Mouse (Mus musculus) CD4-positive helper T cell, adult 2 months (primary cell): ENCODE measurements around the gene Deup1.
"Not testable (repeated sequence)": the region's sequence is repeated elsewhere in the genome, so short reads cannot be mapped to it uniquely, and the experiment has no call there.

Source experiments
- DNase-seq: peaks from one replicate; pipeline ENCODE4 v3.0.0-alpha.2; 2012; ENCODE audit warnings: low read depth, missing footprints, low spot score

The Deup1 gene

GRCm38 (mm10) chr9:15587157-15587854 is 40.4 kb downstream of the Deup1 start:
- peak; percentile 70 for DNase-seq

- DNase-seq: no peak
Measured at GRCm38 (mm10) chr9:15585956-15586355, 41.8 kb downstream of the Deup1 start.

GRCm38 (mm10) chr9:15584209-15584608 is 43.5 kb downstream of the Deup1 start:
- DNase-seq: no peak

- peak; percentile 52 for DNase-seq
Measured at GRCm38 (mm10) chr9:15582026-15582425, 45.7 kb downstream of the Deup1 start.

GRCm38 (mm10) chr9:15580176-15580575 is 47.6 kb downstream of the Deup1 start:
- DNase-seq: peak; percentile 53

- no peak for DNase-seq
Measured at GRCm38 (mm10) chr9:15578946-15579345, 48.8 kb downstream of the Deup1 start.

- DNase-seq: no peak
Measured at GRCm38 (mm10) chr9:15578427-15578826, 49.3 kb downstream of the Deup1 start.

- DNase-seq: no peak
Measured at GRCm38 (mm10) chr9:15574750-15575454, 52.8 kb downstream of the Deup1 start.

- no peak for DNase-seq
Measured at GRCm38 (mm10) chr9:15562353-15562752, 65.4 kb downstream of the Deup1 start.

- no peak for DNase-seq
Measured at GRCm38 (mm10) chr9:15560451-15560850, 67.3 kb downstream of the Deup1 start.

- no peak for DNase-seq
Measured at GRCm38 (mm10) chr9:15553322-15553721, 74.4 kb downstream of the Deup1 start.

- peak; percentile 64 for DNase-seq
Measured at GRCm38 (mm10) chr9:15551933-15552851, 75.5 kb downstream of the Deup1 start.

- not testable (repeated sequence) for DNase-seq
Measured at GRCm38 (mm10) chr9:15551073-15551472, 76.7 kb downstream of the Deup1 start.

GRCm38 (mm10) chr9:15550461-15550961 is 77.2 kb downstream of the Deup1 start:
- peak; percentile 93 for DNase-seq

GRCm38 (mm10) chr9:15541735-15542354 is 85.9 kb downstream of the Deup1 start:
- DNase-seq: peak; percentile 50

GRCm38 (mm10) chr9:15538979-15539533 is 88.7 kb downstream of the Deup1 start:
- DNase-seq: peak; percentile 60

- DNase-seq: no peak
Measured at GRCm38 (mm10) chr9:15537455-15538048, 90.2 kb downstream of the Deup1 start.

GRCm38 (mm10) chr9:15536861-15537426 is 90.8 kb downstream of the Deup1 start:
- DNase-seq: no peak

- DNase-seq: no peak
Measured at GRCm38 (mm10) chr9:15535418-15535817, 92.3 kb downstream of the Deup1 start.

GRCm38 (mm10) chr9:15534110-15534509 is 93.6 kb downstream of the Deup1 start:
- peak; percentile 45 for DNase-seq
